Mouse (Mus musculus) layer of hippocampus, adult 8-10 months (tissue): ENCODE results near the gene Nav1. TPM values are rescaled to one million over a fixed set of nuclear protein-coding genes. Genes with fewer than 3 reads are reported as not detected.

Experiments
- DNase-seq, 2 experiments: peaks; one replicate each; pipeline ENCODE4 v3.0.0; 2022; ENCODE audit warnings: low spot score in 2 of 2
- total RNA-seq, 4 experiments: library from RNA; stranded (reverse); gene quantifications; 2 replicates each; pipeline ENCODE4 v1.2.4; 2022

Gene Nav1
- total RNA-seq, 4 experiments from 2014 or later, result 55.8 to 63.3 (median 59.9) TPM

DNA sequence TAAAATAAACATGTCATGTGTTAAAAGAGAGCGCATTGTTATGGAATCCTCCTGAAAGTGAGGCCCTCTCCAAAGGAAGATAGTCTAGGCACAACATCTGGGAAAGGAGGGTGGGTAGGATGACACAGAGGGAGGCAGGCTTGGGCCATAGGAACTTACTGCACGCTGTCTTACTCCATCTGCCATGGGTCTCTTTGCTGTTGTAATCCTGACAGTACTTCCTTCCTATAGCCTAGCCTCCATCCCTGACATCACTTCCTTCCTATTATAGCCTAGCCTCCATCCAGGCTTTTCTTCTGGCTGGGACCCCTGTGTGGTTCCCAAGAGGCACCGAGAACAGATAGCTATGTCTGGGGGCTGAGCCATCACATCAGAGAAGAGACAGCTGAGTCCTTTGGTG, 10.2 kb upstream of the Nav1 start:
- no peak for DNase-seq

GRCm38 (mm10) chr1:135615715-135616641, 8.9 kb upstream of the Nav1 start:
- peak in 1 of 2 experiments; percentile 29 for DNase-seq

DNA sequence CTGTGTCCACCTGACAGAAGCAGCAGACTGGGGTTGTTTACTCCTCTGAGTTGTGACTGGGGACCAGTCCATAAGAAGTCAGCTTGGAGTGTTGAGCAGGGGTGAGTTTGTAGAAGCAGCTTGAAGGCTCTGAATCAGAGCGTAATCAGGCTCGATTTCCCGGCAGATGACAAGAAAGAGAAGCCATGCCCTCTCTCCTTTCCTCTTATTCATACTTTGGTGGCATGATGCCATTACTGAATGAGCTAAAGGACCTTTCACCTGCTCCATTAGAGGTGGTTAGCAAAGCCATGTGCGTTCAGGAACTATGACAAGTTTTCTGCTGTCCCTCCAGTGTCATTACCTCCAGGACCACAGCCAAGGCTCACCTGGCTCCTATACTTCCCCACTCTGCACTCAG, 2.5 kb upstream of the Nav1 start:
- no peak for DNase-seq

- no peak for DNase-seq
These were observed 610 bp downstream of the Nav1 start for GRCm38 (mm10) chr1:135606355-135607015.

DNA sequence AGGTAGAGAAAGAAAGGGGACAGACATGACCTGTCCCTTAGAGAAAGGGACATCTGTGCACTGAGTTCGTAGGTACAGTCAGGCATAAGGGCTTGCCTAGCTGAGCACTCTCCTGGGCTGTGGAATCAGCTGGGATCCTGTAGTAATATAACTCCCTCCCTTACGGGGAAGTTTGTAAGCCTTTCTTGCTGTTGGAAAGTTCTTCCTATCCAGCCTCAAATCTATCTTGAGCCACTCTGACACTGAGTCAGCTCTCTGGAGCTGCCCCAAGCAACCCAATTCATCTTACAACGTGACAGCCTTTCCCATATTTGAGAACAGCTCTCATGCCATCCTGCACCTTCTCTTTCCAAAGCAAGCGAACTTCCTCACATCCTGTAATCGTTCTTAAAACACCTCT, 1.6 kb downstream of the Nav1 start:
- DNase-seq, result no peak

DNA sequence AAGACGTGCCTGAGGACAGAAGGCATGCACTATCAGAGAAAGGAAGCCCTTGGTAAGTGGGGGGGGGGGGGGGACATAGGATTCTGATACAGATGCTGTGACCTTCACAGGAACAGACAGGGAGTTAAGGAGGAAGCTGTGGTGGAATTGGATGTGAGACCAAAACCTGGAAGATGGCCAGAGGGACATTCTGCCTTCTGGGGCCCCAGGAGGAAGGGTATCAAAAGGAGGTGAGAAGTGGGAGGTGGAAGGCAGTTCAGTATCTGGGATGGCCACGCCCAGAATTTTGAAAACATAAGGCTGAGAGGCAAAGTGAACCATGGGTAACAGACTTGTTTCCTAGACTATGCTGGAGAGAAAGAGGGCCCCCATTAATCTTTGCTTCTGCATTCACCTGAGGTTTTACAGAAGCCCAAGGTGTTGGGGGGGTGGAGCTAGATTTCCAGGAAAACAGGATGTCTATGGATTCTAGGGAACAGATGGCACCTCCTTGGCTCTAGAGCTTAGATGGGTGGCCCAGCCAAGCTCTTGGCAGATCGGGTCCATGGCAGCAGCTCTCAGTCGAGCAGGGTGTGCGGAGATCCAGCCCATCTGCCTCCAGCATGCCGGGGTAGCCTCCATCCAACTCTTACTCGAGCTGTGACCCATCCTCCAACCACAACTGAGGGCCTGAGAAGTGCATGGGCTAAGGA, 2.6 kb downstream of the Nav1 start:
- DNase-seq, result peak in 1 of 2 experiments; percentile 66

GRCm38 (mm10) chr1:135603121-135603870, 3.8 kb downstream of the Nav1 start:
- DNase-seq, result no peak

DNA sequence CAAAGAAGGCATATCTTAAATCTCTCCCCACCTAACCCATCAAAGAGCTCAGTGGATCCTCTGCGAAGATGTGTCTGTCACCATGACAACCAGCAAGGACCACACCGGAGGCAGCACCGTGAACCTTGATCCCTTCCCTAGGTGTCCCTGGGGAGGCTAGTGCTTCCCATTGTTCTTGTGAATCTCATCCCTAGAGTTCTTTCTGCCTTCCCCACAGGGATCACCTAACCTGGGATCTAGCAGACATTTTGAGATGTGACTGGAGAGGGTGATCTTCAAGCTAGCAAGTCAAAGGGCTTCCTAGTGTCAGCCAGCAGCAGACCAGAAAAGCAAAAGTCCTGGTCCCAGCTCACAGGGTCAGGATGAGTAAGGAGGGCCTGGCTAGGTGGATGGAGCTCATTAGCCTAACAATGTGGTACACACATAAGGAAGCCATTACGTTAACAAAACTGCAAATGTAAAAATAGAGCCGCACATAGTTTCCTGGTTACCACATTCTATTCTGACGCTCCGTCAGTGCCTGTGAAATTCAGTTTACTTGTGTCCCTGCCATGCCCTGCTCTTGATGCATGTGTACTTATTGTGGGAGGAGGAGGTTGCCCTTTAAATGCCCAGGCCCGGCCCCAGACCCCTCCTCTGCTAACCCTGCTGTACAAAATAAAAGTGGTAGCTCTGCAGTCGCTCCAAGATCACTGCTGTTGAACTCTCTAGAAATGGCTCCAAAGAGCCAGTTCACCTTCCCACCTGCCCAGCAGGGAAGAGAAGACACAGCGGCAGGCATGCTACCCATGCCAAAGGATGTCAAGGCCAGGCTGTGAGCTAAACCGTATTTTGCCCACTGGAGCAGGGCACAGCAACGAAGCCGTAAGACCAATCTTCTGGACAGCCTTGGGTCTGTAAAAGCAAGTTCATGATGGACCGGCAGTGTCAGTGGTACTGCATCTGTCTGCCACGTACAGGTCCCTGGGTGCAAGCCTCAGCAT, 6.8 kb downstream of the Nav1 start:
- DNase-seq, result no peak

DNA sequence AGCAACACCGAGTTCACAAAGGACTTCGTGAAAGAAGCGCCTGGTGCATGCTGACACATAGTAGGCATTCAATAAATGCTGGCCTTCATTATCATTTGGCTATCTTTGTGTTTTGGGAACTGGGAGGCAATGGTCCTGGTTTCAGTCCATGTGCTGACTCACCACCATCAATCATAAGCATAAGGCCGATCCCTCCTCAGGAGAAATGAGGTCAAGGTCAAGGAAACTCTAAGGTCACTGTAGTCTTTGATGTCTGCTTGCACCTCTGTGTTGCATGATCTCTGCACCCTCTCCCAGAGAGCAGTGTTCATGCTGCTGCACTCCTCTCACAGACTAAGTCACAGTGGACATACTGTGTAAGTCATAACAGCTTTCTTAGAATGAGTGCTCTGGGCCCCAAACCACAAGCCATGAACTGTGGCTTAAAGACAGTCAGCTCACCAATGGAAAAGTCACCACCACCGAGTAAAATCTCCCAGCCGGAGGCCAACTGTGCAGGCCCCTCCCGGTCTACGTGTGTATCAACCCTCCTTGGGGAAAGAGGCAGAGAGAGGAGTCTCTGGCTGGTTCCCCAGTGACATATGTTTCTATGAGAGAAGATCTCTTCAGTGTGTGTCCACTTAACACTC, 8.7 kb downstream of the Nav1 start:
- DNase-seq, result no peak

GRCm38 (mm10) chr1:135594279-135594903, 12.7 kb downstream of the Nav1 start:
- DNase-seq, result no peak

GRCm38 (mm10) chr1:135593560-135594278, 13.4 kb downstream of the Nav1 start:
- DNase-seq, result no peak

GRCm38 (mm10) chr1:135590776-135591175, 16.3 kb downstream of the Nav1 start:
- no peak for DNase-seq

DNA sequence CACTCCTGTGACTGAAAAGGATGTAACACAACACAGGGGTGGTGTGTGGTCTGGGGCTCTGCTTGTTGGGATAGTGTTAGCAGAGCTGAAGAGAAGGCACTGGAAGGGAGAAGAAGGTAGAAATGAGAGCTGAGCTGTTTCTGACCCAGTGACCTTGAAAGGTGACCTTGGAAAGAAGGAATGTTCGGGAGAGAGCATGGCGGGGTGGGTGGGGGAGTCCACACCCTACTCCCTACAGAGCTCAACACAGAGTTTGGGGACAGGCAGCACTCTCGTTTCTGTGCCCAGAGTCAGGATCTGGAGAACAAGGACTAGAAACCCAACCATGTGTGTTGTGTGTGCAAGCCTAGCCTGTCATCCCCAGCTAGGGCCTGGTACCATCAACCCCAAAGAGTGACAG, 18.1 kb downstream of the Nav1 start:
- no peak for DNase-seq

DNA sequence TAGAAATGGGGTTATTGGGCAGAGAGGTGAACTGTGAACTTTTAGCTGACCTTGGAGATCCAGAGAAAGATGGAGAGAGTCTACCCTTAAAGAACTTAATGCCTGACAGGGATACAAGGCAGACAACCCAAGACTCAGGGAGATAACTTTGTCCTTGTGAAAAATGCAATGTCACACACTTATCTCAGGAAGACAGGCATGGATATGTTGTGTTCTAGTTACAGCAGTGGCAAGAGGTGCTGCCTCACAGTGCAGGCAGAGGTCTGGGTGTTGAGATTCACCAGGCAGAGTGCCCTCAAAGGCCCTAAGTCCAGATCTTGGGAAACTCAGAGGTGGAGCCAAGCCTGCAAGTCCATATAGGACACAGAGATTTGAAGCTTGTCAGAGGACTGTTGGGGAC, 20.2 kb downstream of the Nav1 start:
- no peak for DNase-seq

- DNase-seq, result peak in 1 of 2 experiments; percentile 58
These were observed 21.5 kb downstream of the Nav1 start for GRCm38 (mm10) chr1:135585573-135585972.

GRCm38 (mm10) chr1:135584587-135585541, 22.2 kb downstream of the Nav1 start:
- DNase-seq, result peak in 1 of 2 experiments; percentile 64
